Mouse (Mus musculus) spleen, adult 2 months (tissue): Measurements from ENCODE around the gene Cnga3. TPM values are rescaled to one million over a fixed set of nuclear protein-coding genes. Genes with fewer than 3 reads are reported as not detected.

Source experiments
- DNase-seq, 2 experiments: peaks; one replicate each; pipeline versions ENCODE4 v3.0.0 to v3.0.0-alpha.2; 2012 to 2021; ENCODE audit warnings: low spot score in 2 of 2, low read depth in 1 of 2
- H3K27ac ChIP-seq: fragments of 200-500 bp; 2 replicates; pipeline ENCODE4 v1.5.1; 2012; ENCODE audit warnings: low read length, inconsistent platforms; ENCODE audit not compliant: insufficient read depth
- H3K27me3 ChIP-seq: fragments of 200-500 bp; 2 replicates; pipeline ENCODE4 v1.6.1; 2012; ENCODE audit warnings: mild to moderate bottlenecking, moderate library complexity, low read length, inconsistent platforms; ENCODE audit not compliant: control insufficient read depth, insufficient read depth
- H3K36me3 ChIP-seq: fragments of 200-500 bp; 2 replicates; pipeline ENCODE4 v1.6.1; 2012; ENCODE audit warnings: mild to moderate bottlenecking, low read length, inconsistent platforms; ENCODE audit not compliant: control insufficient read depth, insufficient read depth
- H3K4me1 ChIP-seq: fragments of 200-500 bp; 2 replicates; pipeline ENCODE4 v1.6.1; 2011; ENCODE audit warnings: inconsistent platforms; ENCODE audit not compliant: control insufficient read depth, insufficient read depth, insufficient read length
- H3K4me3 ChIP-seq: fragments of 200-500 bp; 2 replicates; pipeline ENCODE4 v1.5.1; 2011; ENCODE audit warnings: mild to moderate bottlenecking, inconsistent platforms; ENCODE audit not compliant: insufficient read depth, insufficient read length; ENCODE audit errors: extremely low read depth
- CTCF ChIP-seq: fragments of 200-500 bp; IDR thresholded peaks from 2 replicates; pipeline ENCODE4 v1.5.1; 2011; ENCODE audit warnings: mild to moderate bottlenecking, inconsistent platforms; ENCODE audit not compliant: insufficient read depth, insufficient read length, insufficient replicate concordance; ENCODE audit errors: extremely low read depth
- POLR2A ChIP-seq: fragments of 200-500 bp; IDR thresholded peaks from 2 replicates; pipeline ENCODE4 v1.6.1; 2011; ENCODE audit warnings: low read depth, low read length, inconsistent platforms
- WGBS: fragments of 180-500 bp; shearing (Covaris S2); methylation state at CpG from one replicate; pipeline ENCODE4 v1.1.7; 2018; 5-methylcytosine and 5-hydroxymethylcytosine counted together
- polyA plus RNA-seq: library from polyadenylated mRNA; depleted of rRNA; stranded (reverse); fragments of >200 nt; gene quantifications from 2 replicates; pipeline ENCODE4 v1.2.3, GENCODE M21; 2012

Gene Cnga3
- polyA plus RNA-seq, 1 experiment = 0.18 TPM

- TF ChIP-seq CTCF (no peak), POLR2A (no peak)
- Histone ChIP-seq H3K4me1 (peaks cover 9% of the 10 kb centered on the region; the same call in 1 of the 2 replicates), H3K4me3 (no peak overlapping the region), H3K27ac (no peak overlapping the region), H3K27me3 (no peaks in the 10 kb centered on the region), H3K36me3 (no peaks in the 10 kb centered on the region)
- WGBS = 77% methylated on average over 2 of the region's 2 CpGs
- DNase-seq = no peak
Measured at GRCm38 (mm10) chr1:37298904-37299303, 84.7 kb downstream of the Cnga3 start.

- under 1% methylated on average over 75 of the region's 77 CpGs for WGBS
- DNase-seq = peak; percentile 92 to 94
- Histone ChIP-seq H3K4me3 (peak within 1 kb of the TSS; percentile 73), H3K27me3 (no peaks in the 10 kb centered on the region), H3K36me3 (no peaks in the 10 kb centered on the region), H3K4me1 (peaks cover 9% of the 10 kb centered on the region; the same call in 1 of the 2 replicates), H3K27ac (peak within 1 kb of the TSS; percentile 31; the same call in 1 of the 2 replicates)
- TF ChIP-seq POLR2A (no peak; the same call in 1 of the 2 replicates), CTCF (no peak)
Measured at GRCm38 (mm10) chr1:37299540-37300491, 85.6 kb downstream of the Cnga3 start, which contains the start of gene Inpp4a. TSS of gene Inpp4a (plus strand) at chr1:37299865.

GRCm38 (mm10) chr1:37300650-37301049 is 86.4 kb downstream of the Cnga3 start:
- Histone ChIP-seq H3K27ac (no peak overlapping the region), H3K4me3 (peak overlapping the region; percentile 73), H3K27me3 (no peaks in the 10 kb centered on the region), H3K4me1 (peaks cover 11% of the 10 kb centered on the region; the same call in 1 of the 2 replicates), H3K36me3 (no peaks in the 10 kb centered on the region)
- no peak for DNase-seq
- WGBS = 18% methylated on average over 5 of the region's 5 CpGs
- TF ChIP-seq POLR2A (no peak), CTCF (no peak)

GRCm38 (mm10) chr1:37302801-37303200 is 88.6 kb downstream of the Cnga3 start:
- TF ChIP-seq POLR2A (no peak), CTCF (no peak)
- Histone ChIP-seq H3K4me1 (peaks cover 17% of the 10 kb centered on the region; the same call in 1 of the 2 replicates), H3K27ac (no peak overlapping the region), H3K36me3 (no peaks in the 10 kb centered on the region), H3K27me3 (no peaks in the 10 kb centered on the region), H3K4me3 (no peak overlapping the region)
- DNase-seq = no peak
- WGBS = 66% methylated on average over 3 of the region's 3 CpGs

- peaks cover 34% of the 10 kb centered on the region; the same call in 1 of the 2 replicates for H3K4me1 ChIP-seq
- WGBS = 63% methylated on average over 9 of the region's 9 CpGs
- H3K27me3 ChIP-seq = no peaks in the 10 kb centered on the region
- no peak for TF ChIP-seq CTCF
- TF ChIP-seq POLR2A = no peak
- no peak overlapping the region for H3K27ac ChIP-seq
- H3K4me3 ChIP-seq = no peak overlapping the region
- no peak for DNase-seq
- no peaks in the 10 kb centered on the region for H3K36me3 ChIP-seq
Measured at GRCm38 (mm10) chr1:37305691-37306287, 91.6 kb downstream of the Cnga3 start.

- Histone ChIP-seq H3K27me3 (no peaks in the 10 kb centered on the region), H3K4me1 (peaks cover 34% of the 10 kb centered on the region; the same call in 1 of the 2 replicates), H3K36me3 (no peaks in the 10 kb centered on the region), H3K27ac (no peak overlapping the region; the same call in 1 of the 2 replicates), H3K4me3 (no peak overlapping the region)
- TF ChIP-seq POLR2A = no peak
- TF ChIP-seq CTCF = no peak
- 67% methylated on average over 2 of the region's 2 CpGs for WGBS
- DNase-seq = no peak
Measured at GRCm38 (mm10) chr1:37307586-37307985, 93.4 kb downstream of the Cnga3 start.
